Mouse (Mus musculus) ovary, adult 10 weeks (tissue): ENCODE data around the gene Gm49361. TPM values are rescaled to one million over a fixed set of nuclear protein-coding genes. Genes with fewer than 3 reads are reported as not detected.

Experiments used
- polyA plus RNA-seq: library from polyadenylated mRNA; stranded (reverse); fragments of 350-450 nt; fragmentation: Illumina TruSeq; extraction: RNeasy Lipid Tissue Mini Kit (QIAGEN cat#74804); gene quantifications from one replicate; pipeline ENCODE4 v1.2.3, GENCODE M21; 2014

The Gm49361 gene
- not detected for polyA plus RNA-seq

DNA sequence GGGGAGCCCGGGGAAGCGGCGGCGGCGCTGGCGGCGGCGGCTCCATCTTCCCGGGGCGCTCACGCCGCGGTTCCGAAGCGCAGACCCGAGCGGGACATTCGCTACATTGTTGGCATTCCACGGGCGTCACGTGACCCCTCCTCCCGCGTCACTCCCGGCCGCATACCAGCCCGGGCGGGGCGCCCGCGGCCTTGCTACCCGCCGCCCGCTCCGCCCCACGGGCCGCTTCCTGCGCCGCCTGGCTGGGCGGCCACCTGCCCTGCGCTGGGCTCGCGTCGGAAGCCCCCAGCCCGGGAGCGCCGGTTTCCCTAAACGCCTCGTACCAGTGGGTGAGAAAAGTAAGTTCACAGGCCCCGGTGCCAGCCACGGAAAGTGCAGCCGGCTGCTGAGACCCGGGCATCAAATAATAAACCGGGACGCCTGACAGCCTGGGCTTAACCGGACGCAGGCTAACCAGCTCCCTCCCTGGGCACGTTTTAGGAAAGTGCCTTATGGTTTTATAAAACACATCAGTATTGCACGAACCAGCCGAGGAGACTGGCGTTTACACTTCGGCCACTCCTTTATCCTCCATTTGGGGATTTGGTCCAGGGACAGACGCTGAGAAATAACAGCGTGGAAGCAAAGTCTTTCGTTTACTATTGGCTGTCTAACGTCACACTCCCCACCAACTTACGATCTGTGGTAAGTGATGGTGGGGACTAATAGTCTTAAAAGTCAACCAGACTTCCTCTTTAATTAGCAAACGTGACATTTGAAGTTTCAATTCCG is at the start of gene Gm49361:
TSS of gene Gm49361 (minus strand) at position 103 of the 771 bp plus-strand sequence.

DNA sequence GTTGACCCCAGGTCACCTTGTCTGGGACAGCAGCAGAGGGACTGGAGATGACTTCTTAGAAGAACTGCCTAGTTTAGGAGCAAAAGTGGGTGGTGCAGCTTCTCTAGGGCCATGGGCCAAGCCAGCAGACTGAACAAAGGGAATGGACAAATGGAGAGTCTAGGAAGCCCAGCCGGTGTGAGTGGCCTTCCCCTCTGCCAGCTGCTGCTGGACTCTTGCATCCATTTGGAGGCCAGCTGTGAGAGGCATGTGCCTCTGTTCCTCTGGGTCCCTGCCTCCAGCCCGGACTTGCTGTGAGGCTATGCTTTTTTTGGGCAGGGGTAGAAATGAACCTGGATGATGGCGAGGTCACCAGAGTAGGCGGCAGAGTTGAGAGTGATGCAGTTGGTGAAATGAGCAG is 12.3 kb upstream of the Gm49361 start, which contains the start of gene Lats2:
TSS of gene Lats2 (minus strand) at position 152 of the 400 bp plus-strand sequence.

DNA sequence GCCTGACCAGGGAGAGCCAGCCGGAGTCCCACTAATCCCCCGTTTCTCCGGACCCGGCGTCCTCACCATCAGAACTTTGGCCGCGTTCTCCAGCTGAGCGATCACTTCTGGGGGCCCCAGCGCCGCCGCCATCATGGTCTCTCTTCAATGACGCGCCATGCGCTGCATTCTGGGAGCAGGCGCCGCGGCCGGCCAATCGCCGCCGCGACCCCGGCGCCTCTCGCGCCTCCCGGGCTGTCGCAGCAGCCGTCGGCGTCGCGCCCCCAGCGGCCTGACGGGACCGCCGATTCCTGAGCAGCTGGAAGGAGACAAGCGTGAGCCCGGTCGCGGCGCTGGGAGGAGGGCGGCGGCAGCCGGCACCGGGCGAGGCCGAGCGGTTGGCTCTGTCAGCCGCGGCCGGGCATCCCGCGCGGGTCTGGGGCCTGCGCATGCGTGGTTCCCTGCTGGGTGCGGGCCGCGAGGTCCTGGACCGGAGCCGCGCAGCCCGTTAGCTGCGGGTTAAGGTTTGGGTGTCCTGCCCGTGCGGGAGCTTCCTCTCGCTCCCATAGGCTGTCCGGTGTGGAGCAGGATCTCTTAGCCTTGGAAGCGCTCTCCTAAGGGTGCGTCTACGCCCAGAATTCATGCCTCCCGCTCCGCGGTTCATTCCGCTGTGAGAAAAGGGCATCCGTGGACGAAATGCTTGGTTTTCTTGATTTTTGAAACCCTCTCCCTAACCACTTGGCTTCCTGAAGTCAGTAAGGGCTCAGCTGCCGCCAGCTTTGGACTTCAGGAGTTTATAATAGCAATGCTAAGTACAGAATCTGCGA is 80.9 kb downstream of the Gm49361 start, which contains the start of gene Xpo4:
TSS of gene Xpo4 (minus strand) at position 609 of the 806 bp plus-strand sequence.

Other genes starting within 250 kb of the Gm49361 start
- gene Il17d, start 221.3 kb downstream of the Gm49361 start, polyA plus RNA-seq, result 10.3 TPM
- gene Eef1akmt1, start 174.5 kb downstream of the Gm49361 start, polyA plus RNA-seq, result 9.2 TPM
- 59.0 TPM for gene Xpo4, start 80.7 kb downstream of the Gm49361 start, polyA plus RNA-seq
- 125 TPM for gene Lats2, start 12.3 kb upstream of the Gm49361 start, polyA plus RNA-seq
- 262 TPM for gene Sap18, start 52.1 kb upstream of the Gm49361 start, polyA plus RNA-seq
- gene Ska3, start 80.1 kb upstream of the Gm49361 start, polyA plus RNA-seq, result 26.9 TPM
- 53.5 TPM for gene Mrpl57, start 80.1 kb upstream of the Gm49361 start, polyA plus RNA-seq
- 302 TPM for gene Zdhhc20, start 144.2 kb upstream of the Gm49361 start, polyA plus RNA-seq